7 mouse cellular contexts compared by ENCODE assay signal in genomic region chr10:7954627-7954988, GRCm38 (mm10). TPM values are rescaled to one million over a fixed set of nuclear protein-coding genes. Genes with fewer than 3 reads are reported as not detected.
DNase-seq lines count a peak whose midpoint lies in the region; ATAC-seq and TF ChIP-seq lines count a peak whose summit lies in the region.

No protein-coding gene starts in this region.

- no peak for TF ChIP-seq POLR2A in brain, embryonic 14.5 days (IDR thresholded peaks at IDR 0.05; ENCODE audit: borderline replicate concordance, extremely low read depth, insufficient read depth, insufficient read length, poor library complexity, severe bottlenecking)

- H3K9me3 ChIP-seq in heart, embryonic 16.5 days (replicated peaks; ENCODE audit: control insufficient read depth, low read length) = no peaks in the 10 kb centered on the region
- H3K9me3 ChIP-seq in midbrain, embryonic 10.5 days (replicated peaks) = no peaks in the 10 kb centered on the region

- peaks cover 37% of the 10 kb centered on the region for H3K4me1 ChIP-seq in heart, embryonic 16.5 days (ENCODE audit: control insufficient read depth, insufficient read depth, low read length)
- peaks cover 30% of the 10 kb centered on the region for H3K4me1 ChIP-seq in midbrain, embryonic 10.5 days

- WGBS in heart, embryonic 16.5 days = under 1% methylated on average over 5 of the region's 5 CpGs
- 10% methylated on average over 5 of the region's 5 CpGs for WGBS in midbrain, embryonic 10.5 days

- no peak for TF ChIP-seq CTCF in left cerebral cortex, adult 2 months (IDR thresholded peaks at IDR 0.05)
- no peak for TF ChIP-seq CTCF in brain, embryonic 14.5 days (IDR thresholded peaks at IDR 0.05; ENCODE audit: borderline replicate concordance, extremely low read depth, insufficient read depth, insufficient read length)

- ATAC-seq in heart, embryonic 16.5 days (replicated peaks; ENCODE audit: extremely low read depth, insufficient read depth, low FRiP score) = no peak

- DNase-seq in left cerebral cortex, adult 2 months (ENCODE audit: extremely low spot score in 1 of 2, low spot score in 2 of 2) = no peak
- DNase-seq in left cerebral cortex, adult 11 months (ENCODE audit: low spot score) = no peak
- DNase-seq in brain, embryonic 14.5 days (ENCODE audit: low read depth) = peak; percentile 53
- DNase-seq in midbrain, embryonic 10.5 days (ENCODE audit: low spot score) = peak; percentile 15
- DNase-seq in left cerebral cortex, postnatal 10 days (ENCODE audit: extremely low spot score in 1 of 2, low spot score in 2 of 2) = no peak
- no peak for DNase-seq in layer of hippocampus, adult 11-12 months (ENCODE audit: low spot score)

- H3K27ac ChIP-seq in left cerebral cortex, adult 2 months = peak overlapping the region; percentile 92
- peak overlapping the region; percentile 97 for H3K27ac ChIP-seq in heart, embryonic 16.5 days (ENCODE audit: low read length)
- peak overlapping the region; percentile 100 for H3K27ac ChIP-seq in midbrain, embryonic 10.5 days (replicated peaks)

- no peaks in the 10 kb centered on the region for H3K27me3 ChIP-seq in heart, embryonic 16.5 days (ENCODE audit: control insufficient read depth, insufficient read depth, low read length)
- no peaks in the 10 kb centered on the region for H3K27me3 ChIP-seq in midbrain, embryonic 10.5 days (ENCODE audit: low read depth, poor library complexity, severe bottlenecking)

- intact Hi-C loops in left cerebral cortex, adult 2 months (cut with DNase I) = no loop called here
- intact Hi-C loops in left cerebral cortex, postnatal 10 days (cut with DNase I) = loop anchor here (2.0 kb wide), 1 partner anchor 46 kb away; no protein-coding TSS in a partner anchor

- H3K36me3 ChIP-seq in heart, embryonic 16.5 days (ENCODE audit: control insufficient read depth, insufficient read depth) = 0 out of 2 replicates have a peak, but pooled peaks cover 2% of the 10 kb centered on the region
- H3K36me3 ChIP-seq in midbrain, embryonic 10.5 days = peaks cover 12% of the 10 kb centered on the region

- peak overlapping the region; percentile 92 for H3K9ac ChIP-seq in heart, embryonic 16.5 days (ENCODE audit: low read length)

- H3K4me2 ChIP-seq in heart, embryonic 16.5 days (ENCODE audit: low read depth, low read length) = peak overlapping the region; percentile 76

- peak overlapping the region; percentile 79 for H3K4me3 ChIP-seq in left cerebral cortex, adult 2 months
- peak overlapping the region; percentile 67 for H3K4me3 ChIP-seq in heart, embryonic 16.5 days (ENCODE audit: low read length)
- H3K4me3 ChIP-seq in midbrain, embryonic 10.5 days = peak overlapping the region; percentile 97

RNA-seq across cellular contexts. Expression of gene Tab2, which starts 1.4 kb away (rescaled TPM):
- 10 to 100 TPM; 53.9 to 56.9 TPM for total RNA-seq in left cerebral cortex, adult 2 months (2021)
- polyA plus RNA-seq in brain, embryonic 14.5 days (2012; rRNA removed) = 41.6 and 61.3 TPM in 2 replicates
- polyA plus RNA-seq in heart, embryonic 16.5 days (2015; fragmentation: Nextera tagmentation; extraction: Ambion mirVana) = 15.1 and 15.4 TPM in 2 replicates
- polyA plus RNA-seq in midbrain, embryonic 10.5 days (2016; fragmentation: Nextera tagmentation; extraction: Ambion mirVana) = 14.1 and 15.0 TPM in 2 replicates
- total RNA-seq in left cerebral cortex, postnatal 10 days (2021) = 10 to 100 TPM; 57.8 to 61.9 TPM

Comparison
In these comparisons a context has a peak if more than half of its experiments do, and no peak if none do; other contexts are left out.
1. DNase-seq: peak in brain, embryonic 14.5 days (single experiment) and midbrain, embryonic 10.5 days (single experiment); none in left cerebral cortex, adult 2 months (0 of 2), left cerebral cortex, adult 11 months (single experiment), left cerebral cortex, postnatal 10 days (0 of 2) and layer of hippocampus, adult 11-12 months (single experiment).
2. Peak in every context shown above with its lines, with median percentiles within 50 percentile points of each other: H3K27ac ChIP-seq and H3K4me3 ChIP-seq.